In the genomic region with DNA sequence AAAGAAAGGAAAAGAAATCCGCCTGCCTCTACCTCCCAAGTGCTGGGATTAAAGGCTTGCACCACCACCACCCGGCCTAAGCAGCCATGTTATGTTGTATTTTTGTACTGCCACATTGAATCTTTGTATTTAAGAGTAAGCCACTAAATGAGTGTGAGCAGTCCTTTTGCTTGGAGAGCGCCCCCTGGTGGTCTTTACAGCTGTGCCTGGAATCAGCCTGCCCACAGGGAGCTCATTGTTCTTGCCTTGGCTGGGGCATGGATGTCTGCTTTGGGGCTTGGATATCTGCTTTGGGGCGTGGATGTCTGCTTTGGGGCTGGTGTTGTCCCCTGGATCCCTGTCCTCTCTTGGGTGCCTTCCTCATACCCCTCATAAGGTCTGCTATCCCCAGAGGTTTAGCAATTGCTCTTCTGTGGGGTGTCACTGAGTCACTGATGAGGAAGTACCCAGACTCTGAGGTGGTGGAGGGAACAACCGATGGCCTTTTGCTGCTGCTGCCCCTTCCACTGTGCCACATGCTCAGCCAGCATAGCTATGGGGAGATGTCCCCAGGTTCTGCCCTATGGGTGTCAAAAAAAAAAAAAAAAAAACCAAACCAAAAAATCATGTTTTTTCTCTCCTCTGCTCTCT, we compare ENCODE assay signal across 8 mouse cellular contexts. TPM values are rescaled to one million over a fixed set of nuclear protein-coding genes. Genes with fewer than 3 reads are reported as not detected.
A peak's percentile ranks its signal among the peaks of the same experiment; 100 is the strongest.
DNase-seq lines count a peak whose midpoint lies in the region; ATAC-seq and TF ChIP-seq lines count a peak whose summit lies in the region.

No protein-coding gene starts in this region.

- no peak overlapping the region for H3K27ac ChIP-seq in MEL (ENCODE audit: control insufficient read depth, low read depth, low read length)
- H3K27ac ChIP-seq in lung, embryonic 16.5 days (ENCODE audit: low read length) = no peak overlapping the region

- no peak for TF ChIP-seq EP300 in MEL (IDR thresholded peaks at IDR 0.05; ENCODE audit: low read depth in 1 of 2, low read length in 2 of 2)

- peak; percentile 87 to 88 for DNase-seq in B cell, adult 2 months
- DNase-seq in MEL (ENCODE audit: low read depth, low spot score) = peak; percentile 83
- peak; percentile 78 to 85 for DNase-seq in cerebellum, adult 18-20 months
- peak; percentile 48 to 54 for DNase-seq in gastrocnemius, adult 8-10 months (ENCODE audit: low spot score in 2 of 2)
- DNase-seq in kidney, postnatal 4 days = peak; percentile 86 to 89
- peak; percentile 76 for DNase-seq in right cerebral cortex, postnatal 4 days

- peak; percentile 85 to 91 (median 88) for TF ChIP-seq CTCF in MEL (IDR thresholded peaks at IDR 0.05 in 2 of 3, conservative IDR thresholded peaks at IDR 0.05 in 1 of 3; ENCODE audit: control insufficient read depth in 1 of 3, insufficient read depth in 1 of 3, low read depth in 2 of 3, low read length in 3 of 3, poor library complexity in 1 of 3, severe bottlenecking in 1 of 3)

- ATAC-seq in lung, embryonic 16.5 days (ENCODE audit: low read depth) = peak; percentile 64; the same call in 1 of the 2 replicates
- no peak for ATAC-seq in erythroid progenitor cell, adult 5-6 weeks (replicated peaks; ENCODE audit: low FRiP score, poor library complexity, severe bottlenecking)

- no peak for TF ChIP-seq POLR2A in MEL (IDR thresholded peaks at IDR 0.05; ENCODE audit: control insufficient read depth in 1 of 2, insufficient read depth in 1 of 2, low read depth in 1 of 2, low read length in 2 of 2, poor library complexity in 1 of 2)

- H3K4me3 ChIP-seq in MEL (ENCODE audit: control insufficient read depth in 1 of 2, insufficient read depth in 1 of 2, low read depth in 2 of 2, low read length in 2 of 2) = no peak overlapping the region
- H3K4me3 ChIP-seq in lung, embryonic 16.5 days (ENCODE audit: low read length) = no peak overlapping the region

- no peaks in the 10 kb centered on the region for H3K79me2 ChIP-seq in MEL (ENCODE audit: control insufficient read depth, insufficient read depth, low read length, poor library complexity)

- TF ChIP-seq RAD21 in MEL (IDR thresholded peaks at IDR 0.05; ENCODE audit: low read depth, low read length) = peak; percentile 43

- H3K4me2 ChIP-seq in lung, embryonic 16.5 days (ENCODE audit: low read depth, low read length) = no peak overlapping the region

- no peaks in the 10 kb centered on the region for H3K27me3 ChIP-seq in MEL (ENCODE audit: control insufficient read depth in 1 of 2, insufficient read depth in 2 of 2, low read length in 2 of 2)
- no peaks in the 10 kb centered on the region for H3K27me3 ChIP-seq in lung, embryonic 16.5 days (ENCODE audit: control insufficient read depth, insufficient read depth, low read depth, low read length)

- no peaks in the 10 kb centered on the region for H3K9me3 ChIP-seq in MEL (replicated peaks; ENCODE audit: insufficient read depth, low read length)
- no peaks in the 10 kb centered on the region for H3K9me3 ChIP-seq in lung, embryonic 16.5 days (ENCODE audit: control insufficient read depth, low read length)

- H3K4me1 ChIP-seq in MEL (ENCODE audit: control insufficient read depth in 1 of 2, insufficient read depth in 2 of 2, low read length in 2 of 2) = no peaks in the 10 kb centered on the region
- H3K4me1 ChIP-seq in lung, embryonic 16.5 days (replicated peaks; ENCODE audit: control insufficient read depth, insufficient read depth, low read length) = no peaks in the 10 kb centered on the region

- no peaks in the 10 kb centered on the region for H3K36me3 ChIP-seq in MEL (ENCODE audit: control insufficient read depth in 1 of 2, insufficient read depth in 2 of 2, low read length in 2 of 2)
- no peaks in the 10 kb centered on the region; the same call in 1 of the 2 replicates for H3K36me3 ChIP-seq in lung, embryonic 16.5 days (ENCODE audit: control insufficient read depth, insufficient read depth, low read length)

- H3K9ac ChIP-seq in MEL (ENCODE audit: control insufficient read depth, low read depth, low read length, poor library complexity, severe bottlenecking) = no peak overlapping the region
- no peak overlapping the region for H3K9ac ChIP-seq in lung, embryonic 16.5 days (ENCODE audit: low read length)

- WGBS in lung, embryonic 16.5 days = 36% methylated on average over 5 of the region's 5 CpGs

TF ChIP-seq in MEL, 35 proteins besides CTCF, POLR2A, EP300 and RAD21:
- 0 out of 2 replicates have a peak, but pooled peaks have one; percentile 31 for TF ChIP-seq MAZ (IDR thresholded peaks at IDR 0.05; ENCODE audit: low read depth, low read length)
- no peak for TF ChIP-seq TBP (IDR thresholded peaks at IDR 0.05; ENCODE audit: low read depth, low read length)
- peak; percentile 77 for TF ChIP-seq SMC3 (IDR thresholded peaks at IDR 0.05; ENCODE audit: low read depth, low read length)
- peak; percentile 43; the same call in 1 of the 2 replicates for TF ChIP-seq ZC3H11A (IDR thresholded peaks at IDR 0.05; ENCODE audit: low read depth, low read length)

RNA-seq across cellular contexts. Expression of gene Pde9a, which starts 41.7 kb away (rescaled TPM):
- 0.20 TPM in 1 of 2 replicates, not detected in the other for total RNA-seq in MEL (2012; rRNA removed)
- under 1 TPM in 1 of 2 experiments, not detected in 1; 0.56 TPM for polyA plus RNA-seq in MEL (2012; ENCODE audit: insufficient read depth in 1 of 2, insufficient read length in 2 of 2, low read depth in 1 of 2, low replicate concordance in 2 of 2, missing spikeins in 1 of 2)
- total RNA-seq in gastrocnemius, adult 8-10 months (2022) = 1 to 10 TPM; 1.3 to 2.9 (median 2.1) TPM
- polyA plus RNA-seq in lung, embryonic 16.5 days (2015; fragmentation: Nextera tagmentation; extraction: Ambion mirVana) = 29.5 and 31.5 TPM in 2 replicates
- not detected in 2 replicates for total RNA-seq in erythroid progenitor cell, adult 5-6 weeks (2015; ENCODE audit: low replicate concordance)
- total RNA-seq in erythroid progenitor cell, adult 5-6 weeks (2017; ENCODE audit: low replicate concordance) = not detected in 2 replicates

RNA-seq across cellular contexts. Expression of gene Slc37a1, which starts 57.7 kb away (rescaled TPM):
- total RNA-seq in MEL (2012; rRNA removed) = 10.3 and 15.0 TPM in 2 replicates
- polyA plus RNA-seq in MEL (2012; ENCODE audit: insufficient read depth in 1 of 2, insufficient read length in 2 of 2, low read depth in 1 of 2, low replicate concordance in 2 of 2, missing spikeins in 1 of 2) = 10 to 100 TPM in 1 of 2 experiments, not detected in 1; 14.2 TPM
- total RNA-seq in gastrocnemius, adult 8-10 months (2022) = 1 to 10 TPM; 2.4 to 4.6 (median 3.0) TPM
- 13.4 and 13.5 TPM in 2 replicates for polyA plus RNA-seq in lung, embryonic 16.5 days (2015; fragmentation: Nextera tagmentation; extraction: Ambion mirVana)
- total RNA-seq in erythroid progenitor cell, adult 5-6 weeks (2015; ENCODE audit: low replicate concordance) = 2.5 and 4.7 TPM in 2 replicates
- total RNA-seq in erythroid progenitor cell, adult 5-6 weeks (2017; ENCODE audit: low replicate concordance) = 0.23 and 1.2 TPM in 2 replicates
